Mouse (Mus musculus) kidney, embryonic 15.5 days (tissue): Measurements from ENCODE around the gene H2-Ab1. TPM values are rescaled to one million over a fixed set of nuclear protein-coding genes. Genes with fewer than 3 reads are reported as not detected.

Experiments
- ATAC-seq: fragments of 200-750 bp; cut with Nextera tagmentation; replicated peaks from 2 replicates; pipeline ENCODE4 v1.8.0; 2017; ENCODE audit warnings: moderate TSS enrichment; ENCODE audit not compliant: low FRiP score
- H3K27ac ChIP-seq: fragments of 300-500 bp; sonication (generic); 2 replicates; pipeline ENCODE4 v1.5.1; 2015; ENCODE audit warnings: mild to moderate bottlenecking, inconsistent platforms
- H3K27me3 ChIP-seq: fragments of 300-500 bp; sonication (generic); 2 replicates; pipeline ENCODE4 v1.6.1; 2015; ENCODE audit warnings: inconsistent platforms
- H3K36me3 ChIP-seq: fragments of 300-500 bp; sonication (generic); 2 replicates; pipeline ENCODE4 v1.6.1; 2015; ENCODE audit warnings: inconsistent platforms
- H3K4me1 ChIP-seq: fragments of 300-500 bp; sonication (generic); 2 replicates; pipeline ENCODE4 v1.6.1; 2015; ENCODE audit warnings: inconsistent platforms
- H3K4me2 ChIP-seq: fragments of 300-500 bp; sonication (generic); 2 replicates; pipeline ENCODE4 v1.6.1; 2015; ENCODE audit warnings: moderate library complexity, mild to moderate bottlenecking, inconsistent platforms
- H3K4me3 ChIP-seq: fragments of 300-500 bp; sonication (generic); replicated peaks from 2 replicates; pipeline ENCODE4 v1.5.1; 2015; ENCODE audit warnings: mild to moderate bottlenecking, inconsistent platforms
- H3K9ac ChIP-seq: fragments of 300-500 bp; sonication (generic); 2 replicates; pipeline ENCODE4 v1.6.1; 2015; ENCODE audit warnings: mild to moderate bottlenecking, inconsistent platforms
- H3K9me3 ChIP-seq: fragments of 300-500 bp; sonication (generic); replicated peaks from 2 replicates; pipeline ENCODE4 v1.6.1; 2016; ENCODE audit warnings: inconsistent platforms
- WGBS: fragments of 180-500 bp; shearing (Covaris S2); methylation state at CpG from one replicate; pipeline ENCODE4 v1.1.7; 2015; ENCODE audit warnings: mixed read lengths; 5-methylcytosine and 5-hydroxymethylcytosine counted together
- polyA plus RNA-seq: library from polyadenylated mRNA; unstranded; fragments of >200 nt; fragmentation: Nextera tagmentation; extraction: Ambion mirVana; gene quantifications from 2 replicates; pipeline ENCODE4 v1.2.1, GENCODE M21; 2015

H2-Ab1 gene
- polyA plus RNA-seq, 1 experiment from 2014 or later, result 27.5 TPM

GRCm38 (mm10) chr17:34312185-34312584 is 54.7 kb downstream of the H2-Ab1 start:
- peaks cover 10% of the 10 kb centered on the region; the same call in 1 of the 2 replicates for H3K4me1 ChIP-seq
- H3K36me3 ChIP-seq, result no peaks in the 10 kb centered on the region
- H3K9me3 ChIP-seq, result no peaks in the 10 kb centered on the region
- H3K27me3 ChIP-seq, result no peaks in the 10 kb centered on the region
- no peak for ATAC-seq
- H3K4me2 ChIP-seq, result no peak overlapping the region
- 71% methylated on average over 1 of the region's 1 CpGs for WGBS
- no peak overlapping the region for H3K9ac ChIP-seq
- H3K4me3 ChIP-seq, result no peak overlapping the region
- H3K27ac ChIP-seq, result no peak overlapping the region

DNA sequence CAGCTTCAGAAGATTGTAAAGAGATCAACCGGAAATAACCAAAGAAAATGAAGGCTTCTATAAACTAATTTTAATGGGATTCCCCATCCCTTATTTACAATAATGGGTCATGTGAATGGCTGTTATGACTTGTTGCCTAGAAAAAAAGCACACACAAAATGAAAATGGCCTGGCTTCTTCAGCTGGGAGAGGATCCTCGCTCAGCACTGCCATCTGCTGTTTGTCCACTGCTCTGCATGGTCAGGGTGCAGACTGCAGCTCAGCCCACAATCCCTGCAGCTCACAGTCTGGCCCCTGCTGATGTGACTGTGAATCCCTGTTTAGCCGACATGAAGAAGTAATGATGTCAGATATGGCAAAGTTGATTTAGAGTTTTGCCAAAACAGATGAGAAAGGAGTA is 55.9 kb downstream of the H2-Ab1 start:
- no peaks in the 10 kb centered on the region for H3K36me3 ChIP-seq
- no peak overlapping the region for H3K4me2 ChIP-seq
- no peak for ATAC-seq
- H3K4me3 ChIP-seq, result no peak overlapping the region
- WGBS, result 38% methylated on average over 3 of the region's 3 CpGs
- H3K4me1 ChIP-seq, result peaks cover 10% of the 10 kb centered on the region; the same call in 1 of the 2 replicates
- no peaks in the 10 kb centered on the region for H3K27me3 ChIP-seq
- no peaks in the 10 kb centered on the region for H3K9me3 ChIP-seq
- no peak overlapping the region for H3K27ac ChIP-seq
- H3K9ac ChIP-seq, result no peak overlapping the region

- Histone ChIP-seq H3K27me3 (no peaks in the 10 kb centered on the region), H3K4me3 (no peak overlapping the region), H3K4me2 (no peak overlapping the region), H3K36me3 (no peaks in the 10 kb centered on the region), H3K9me3 (no peaks in the 10 kb centered on the region), H3K27ac (no peak overlapping the region), H3K9ac (no peak overlapping the region), H3K4me1 (peaks cover 8% of the 10 kb centered on the region; the same call in 1 of the 2 replicates)
- 56% methylated on average over 9 of the region's 9 CpGs for WGBS
- peak; percentile 72 for ATAC-seq
Measured at GRCm38 (mm10) chr17:34314286-34314685, 56.8 kb downstream of the H2-Ab1 start.

- H3K4me1 ChIP-seq, result 0 out of 2 replicates have a peak, but pooled peaks cover 3% of the 10 kb centered on the region
- H3K9me3 ChIP-seq, result no peaks in the 10 kb centered on the region
- no peaks in the 10 kb centered on the region for H3K27me3 ChIP-seq
- no peak for ATAC-seq
- no peak overlapping the region for H3K9ac ChIP-seq
- H3K4me2 ChIP-seq, result no peak overlapping the region
- 84% methylated on average over 1 of the region's 1 CpGs for WGBS
- no peak overlapping the region for H3K4me3 ChIP-seq
- H3K36me3 ChIP-seq, result no peaks in the 10 kb centered on the region
- H3K27ac ChIP-seq, result no peak overlapping the region
Measured at GRCm38 (mm10) chr17:34315512-34315911, 58.0 kb downstream of the H2-Ab1 start.

GRCm38 (mm10) chr17:34316697-34317096 is 59.2 kb downstream of the H2-Ab1 start:
- H3K9me3 ChIP-seq, result no peaks in the 10 kb centered on the region
- H3K36me3 ChIP-seq, result no peaks in the 10 kb centered on the region
- 0 out of 2 replicates have a peak, but pooled peaks cover 3% of the 10 kb centered on the region for H3K4me1 ChIP-seq
- 80% methylated on average over 2 of the region's 2 CpGs for WGBS
- H3K9ac ChIP-seq, result no peak overlapping the region
- no peak overlapping the region for H3K27ac ChIP-seq
- no peaks in the 10 kb centered on the region for H3K27me3 ChIP-seq
- no peak overlapping the region for H3K4me3 ChIP-seq
- no peak overlapping the region for H3K4me2 ChIP-seq
- ATAC-seq, result no peak

GRCm38 (mm10) chr17:34317275-34317674 is 59.8 kb downstream of the H2-Ab1 start:
- Histone ChIP-seq H3K9me3 (no peaks in the 10 kb centered on the region), H3K27ac (no peak overlapping the region), H3K4me3 (no peak overlapping the region), H3K4me1 (0 out of 2 replicates have a peak, but pooled peaks cover 3% of the 10 kb centered on the region), H3K9ac (no peak overlapping the region), H3K27me3 (no peaks in the 10 kb centered on the region), H3K4me2 (no peak overlapping the region), H3K36me3 (no peaks in the 10 kb centered on the region)
- WGBS, result 23% methylated on average over 2 of the region's 2 CpGs
- ATAC-seq, result no peak

Other genes starting within 250 kb of the H2-Ab1 start
- 20.3 and 21.7 TPM in 2 replicates for gene Ring1, start 233.0 kb upstream of the H2-Ab1 start, polyA plus RNA-seq
- 51.7 and 52.5 TPM in 2 replicates for gene H2-Ke6, start 229.6 kb upstream of the H2-Ab1 start, polyA plus RNA-seq
- gene Slc39a7, start 226.0 kb upstream of the H2-Ab1 start, polyA plus RNA-seq, result 197 and 211 TPM in 2 replicates
- 50.5 and 53.0 TPM in 2 replicates for gene Rxrb, start 225.9 kb upstream of the H2-Ab1 start, polyA plus RNA-seq
- 2.2 and 6.6 TPM in 2 replicates for gene Col11a2, start 218.3 kb upstream of the H2-Ab1 start, polyA plus RNA-seq
- gene H2-Oa, start 165.3 kb upstream of the H2-Ab1 start, polyA plus RNA-seq, result 0.39 and 0.64 TPM in 2 replicates
- 14.8 and 15.9 TPM in 2 replicates for gene H2-DMa, start 138.1 kb upstream of the H2-Ab1 start, polyA plus RNA-seq
- 135 and 140 TPM in 2 replicates for gene Brd2, start 135.1 kb upstream of the H2-Ab1 start, polyA plus RNA-seq
- 22.6 and 25.3 TPM in 2 replicates for gene H2-DMb2, start 114.4 kb upstream of the H2-Ab1 start, polyA plus RNA-seq
- 4.9 and 6.0 TPM in 2 replicates for gene H2-DMb1, start 104.6 kb upstream of the H2-Ab1 start, polyA plus RNA-seq
- gene Tap1, start 70.1 kb upstream of the H2-Ab1 start, polyA plus RNA-seq, result 3.5 and 3.8 TPM in 2 replicates
- 3.0 and 3.2 TPM in 2 replicates for gene Psmb9, start 69.9 kb upstream of the H2-Ab1 start, polyA plus RNA-seq
- gene Psmb8, start 60.0 kb upstream of the H2-Ab1 start, polyA plus RNA-seq, result 6.0 and 7.1 TPM in 2 replicates
- 3.5 and 4.1 TPM in 2 replicates for gene Tap2, start 54.2 kb upstream of the H2-Ab1 start, polyA plus RNA-seq
- 0.13 TPM in 1 of 2 replicates, not detected in the other for gene H2-Ob, start 18.8 kb upstream of the H2-Ab1 start, polyA plus RNA-seq
- 2.1 and 2.3 TPM in 2 replicates for gene H2-Aa, start 30.1 kb downstream of the H2-Ab1 start, polyA plus RNA-seq
- gene H2-Eb1, start 48.2 kb downstream of the H2-Ab1 start, polyA plus RNA-seq, result 6.2 and 6.9 TPM in 2 replicates
- not detected in 2 replicates for gene H2-Eb2, start 68.0 kb downstream of the H2-Ab1 start, polyA plus RNA-seq
- 0.08 and 0.16 TPM in 2 replicates for gene Btnl2, start 97.1 kb downstream of the H2-Ab1 start, polyA plus RNA-seq
- not detected in 2 replicates for gene Btnl1, start 119.4 kb downstream of the H2-Ab1 start, polyA plus RNA-seq
- 0.32 and 0.77 TPM in 2 replicates for gene BC051142, start 141.1 kb downstream of the H2-Ab1 start, polyA plus RNA-seq
- 0.09 TPM in 1 of 2 replicates, not detected in the other for gene Btnl4, start 219.6 kb downstream of the H2-Ab1 start, polyA plus RNA-seq